Mouse (Mus musculus) natural killer cell, adult 2 months (primary cell): ENCODE measurements at regions not wholly inside any gene's neighbourhood (a gene's known extent, or its start where the extent isn't known, plus 50 kb on each side); places are given as distances from the start of the nearest gene placed in this dataset.

Source experiments
- DNase-seq, 2 experiments: peaks; one replicate each; pipeline ENCODE4 v3.0.0; 2022; ENCODE audit warnings: low spot score in 2 of 2

- no peak for DNase-seq
Measured at GRCm38 (mm10) chr10:99959279-99959678, 56.2 kb upstream of the Kitl start.

- no peak for DNase-seq
Measured at GRCm38 (mm10) chr10:99952486-99952885, 62.9 kb upstream of the Kitl start.

- DNase-seq = no peak
Measured at GRCm38 (mm10) chr10:99951718-99952117, 63.7 kb upstream of the Kitl start.

GRCm38 (mm10) chr10:99951316-99951715, 64.1 kb upstream of the Kitl start:
- DNase-seq = no peak

- no peak for DNase-seq
Measured at GRCm38 (mm10) chr10:99948740-99949139, 66.7 kb upstream of the Kitl start.

GRCm38 (mm10) chr10:99945418-99945817, 70.0 kb upstream of the Kitl start:
- no peak for DNase-seq

- DNase-seq = no peak
Measured at GRCm38 (mm10) chr10:99941665-99942064, 73.8 kb upstream of the Kitl start.

- no peak for DNase-seq
Measured at GRCm38 (mm10) chr10:99938901-99939300, 76.5 kb upstream of the Kitl start.

- DNase-seq = no peak
Measured at GRCm38 (mm10) chr10:99937921-99938618, 77.4 kb upstream of the Kitl start.

GRCm38 (mm10) chr10:99929191-99929590, 86.2 kb upstream of the Kitl start:
- DNase-seq = no peak

- DNase-seq = no peak
Measured at GRCm38 (mm10) chr10:99927913-99928312, 87.5 kb upstream of the Kitl start.

- DNase-seq = no peak
Measured at GRCm38 (mm10) chr10:99926327-99926954, 89.0 kb upstream of the Kitl start.

GRCm38 (mm10) chr10:99924541-99924940, 90.9 kb upstream of the Kitl start:
- no peak for DNase-seq

GRCm38 (mm10) chr10:99919925-99920324, 95.5 kb upstream of the Kitl start:
- DNase-seq = no peak

- no peak for DNase-seq
Measured at GRCm38 (mm10) chr10:99918567-99919320, 96.7 kb upstream of the Kitl start.

GRCm38 (mm10) chr10:99913846-99914187, 101.6 kb upstream of the Kitl start:
- DNase-seq = no peak

- peak in 1 of 2 experiments; percentile 2 for DNase-seq
Measured at GRCm38 (mm10) chr10:99913001-99913845, 102.2 kb upstream of the Kitl start.

- DNase-seq = no peak
Measured at GRCm38 (mm10) chr10:99910011-99910723, 105.3 kb upstream of the Kitl start.

GRCm38 (mm10) chr10:99908044-99908443, 107.4 kb upstream of the Kitl start:
- DNase-seq = no peak

- no peak for DNase-seq
Measured at GRCm38 (mm10) chr10:99906778-99907435, 108.5 kb upstream of the Kitl start.
